Mouse (Mus musculus): ENCODE measurements around the gene Padi1. TPM values are rescaled to one million over a fixed set of nuclear protein-coding genes. Genes with fewer than 3 reads are reported as not detected.

The Padi1 gene
- polyA plus RNA-seq, 1 experiment from 2014 or later, result 0.02 TPM

GRCm38 (mm10) chr4:140836208-140836866, 9.2 kb downstream of the Padi1 start:
- Histone ChIP-seq H3K4me3 (ENCODE audit: low read depth, low read length) (no peak overlapping the region), H3K36me3 (replicated peaks; ENCODE audit: insufficient read depth, low read length) (no peaks in the 10 kb centered on the region), H3K9ac (replicated peaks) (no peak overlapping the region), H3K9me3 (ENCODE audit: low read length) (no peaks in the 10 kb centered on the region), H3K27ac (ENCODE audit: low read depth) (no peak overlapping the region), H3K4me1 (ENCODE audit: insufficient read depth) (peaks cover 3% of the 10 kb centered on the region; the same call in 1 of the 2 replicates), H3K27me3 (ENCODE audit: insufficient read depth, low read length) (0 out of 2 replicates have a peak, but pooled peaks cover 8% of the 10 kb centered on the region), H3K4me2 (ENCODE audit: low read depth, low read length) (no peak overlapping the region)
- WGBS (ENCODE audit: insufficient replicate concordance), result 73% methylated on average over 11 of the region's 11 CpGs
- ATAC-seq (no peak), DNase-seq (no peak)
- TF ChIP-seq CTCF (IDR thresholded peaks at IDR 0.05; ENCODE audit: low read depth) (no peak), EP300 (IDR thresholded peaks at IDR 0.05; ENCODE audit: low read depth) (no peak)

GRCm38 (mm10) chr4:140835682-140836081, 9.9 kb downstream of the Padi1 start:
- DNase-seq (peak; percentile 83), ATAC-seq (peak; percentile 72)
- H3K4me1 ChIP-seq (ENCODE audit: insufficient read depth), result peaks cover 3% of the 10 kb centered on the region; the same call in 1 of the 2 replicates
- H3K9ac ChIP-seq (replicated peaks), result no peak overlapping the region
- H3K4me3 ChIP-seq (ENCODE audit: low read depth, low read length), result no peak overlapping the region
- 11% methylated on average over 10 of the region's 10 CpGs for WGBS (ENCODE audit: insufficient replicate concordance)
- no peak overlapping the region for H3K27ac ChIP-seq (ENCODE audit: low read depth)
- 0 out of 2 replicates have a peak, but pooled peaks cover 8% of the 10 kb centered on the region for H3K27me3 ChIP-seq (ENCODE audit: insufficient read depth, low read length)
- no peak for TF ChIP-seq CTCF (IDR thresholded peaks at IDR 0.05; ENCODE audit: low read depth)
- TF ChIP-seq EP300 (IDR thresholded peaks at IDR 0.05; ENCODE audit: low read depth), result no peak
- H3K4me2 ChIP-seq (ENCODE audit: low read depth, low read length), result no peak overlapping the region
- H3K9me3 ChIP-seq (ENCODE audit: low read length), result no peaks in the 10 kb centered on the region
- H3K36me3 ChIP-seq (replicated peaks; ENCODE audit: insufficient read depth, low read length), result no peaks in the 10 kb centered on the region

GRCm38 (mm10) chr4:140834327-140834934, 11.1 kb downstream of the Padi1 start:
- Histone ChIP-seq H3K36me3 (replicated peaks; ENCODE audit: insufficient read depth, low read length) (no peaks in the 10 kb centered on the region), H3K27me3 (ENCODE audit: insufficient read depth, low read length) (0 out of 2 replicates have a peak, but pooled peaks cover 8% of the 10 kb centered on the region), H3K4me3 (ENCODE audit: low read depth, low read length) (no peak overlapping the region), H3K4me2 (ENCODE audit: low read depth, low read length) (no peak overlapping the region), H3K9me3 (ENCODE audit: low read length) (no peaks in the 10 kb centered on the region), H3K27ac (ENCODE audit: low read depth) (no peak overlapping the region), H3K9ac (replicated peaks) (no peak overlapping the region), H3K4me1 (ENCODE audit: insufficient read depth) (peaks cover 3% of the 10 kb centered on the region; the same call in 1 of the 2 replicates)
- no peak for ATAC-seq
- 74% methylated on average over 6 of the region's 6 CpGs for WGBS (ENCODE audit: insufficient replicate concordance)
- TF ChIP-seq EP300 (IDR thresholded peaks at IDR 0.05; ENCODE audit: low read depth), result no peak
- no peak for TF ChIP-seq CTCF (IDR thresholded peaks at IDR 0.05; ENCODE audit: low read depth)
- DNase-seq, result no peak

GRCm38 (mm10) chr4:140832821-140833220, 12.8 kb downstream of the Padi1 start:
- H3K27me3 ChIP-seq (ENCODE audit: insufficient read depth, low read length), result 0 out of 2 replicates have a peak, but pooled peaks cover 8% of the 10 kb centered on the region

GRCm38 (mm10) chr4:140831808-140832207, 13.8 kb downstream of the Padi1 start:
- WGBS (ENCODE audit: insufficient replicate concordance), result 54% methylated on average over 4 of the region's 4 CpGs
- Histone ChIP-seq H3K9ac (replicated peaks) (no peak overlapping the region), H3K27ac (ENCODE audit: low read depth) (no peak overlapping the region), H3K4me2 (ENCODE audit: low read depth, low read length) (no peak overlapping the region), H3K4me3 (ENCODE audit: low read depth, low read length) (no peak overlapping the region), H3K9me3 (ENCODE audit: low read length) (no peaks in the 10 kb centered on the region), H3K36me3 (replicated peaks; ENCODE audit: insufficient read depth, low read length) (no peaks in the 10 kb centered on the region), H3K27me3 (ENCODE audit: insufficient read depth, low read length) (0 out of 2 replicates have a peak, but pooled peaks cover 11% of the 10 kb centered on the region), H3K4me1 (ENCODE audit: insufficient read depth) (peaks cover 3% of the 10 kb centered on the region; the same call in 1 of the 2 replicates)
- peak; percentile 39 for DNase-seq
- TF ChIP-seq CTCF (IDR thresholded peaks at IDR 0.05; ENCODE audit: low read depth) (no peak), EP300 (IDR thresholded peaks at IDR 0.05; ENCODE audit: low read depth) (no peak)
- ATAC-seq, result peak; percentile 42

More at GRCm38 (mm10) chr4:140832821-140833220, 12.8 kb downstream of the Padi1 start:
- 62% methylated on average over 8 of the region's 8 CpGs for WGBS (ENCODE audit: insufficient replicate concordance)
- Histone ChIP-seq H3K4me1 (ENCODE audit: insufficient read depth) (peaks cover 3% of the 10 kb centered on the region; the same call in 1 of the 2 replicates), H3K27ac (ENCODE audit: low read depth) (no peak overlapping the region), H3K4me2 (ENCODE audit: low read depth, low read length) (no peak overlapping the region), H3K4me3 (ENCODE audit: low read depth, low read length) (no peak overlapping the region), H3K9ac (replicated peaks) (no peak overlapping the region), H3K36me3 (replicated peaks; ENCODE audit: insufficient read depth, low read length) (no peaks in the 10 kb centered on the region), H3K9me3 (ENCODE audit: low read length) (no peaks in the 10 kb centered on the region)
- DNase-seq, result no peak
- no peak for ATAC-seq
- TF ChIP-seq CTCF (IDR thresholded peaks at IDR 0.05; ENCODE audit: low read depth), result no peak
- TF ChIP-seq EP300 (IDR thresholded peaks at IDR 0.05; ENCODE audit: low read depth), result no peak

GRCm38 (mm10) chr4:140827237-140827636, 18.3 kb downstream of the Padi1 start:
- Histone ChIP-seq H3K4me2 (ENCODE audit: low read depth, low read length) (no peak overlapping the region), H3K36me3 (replicated peaks; ENCODE audit: insufficient read depth, low read length) (no peaks in the 10 kb centered on the region), H3K4me3 (ENCODE audit: low read depth, low read length) (no peak overlapping the region), H3K9me3 (ENCODE audit: low read length) (no peaks in the 10 kb centered on the region), H3K27me3 (ENCODE audit: insufficient read depth, low read length) (0 out of 2 replicates have a peak, but pooled peaks cover 4% of the 10 kb centered on the region), H3K4me1 (ENCODE audit: insufficient read depth) (no peaks in the 10 kb centered on the region), H3K9ac (replicated peaks) (no peak overlapping the region), H3K27ac (ENCODE audit: low read depth) (no peak overlapping the region)
- DNase-seq (no peak), ATAC-seq (no peak)
- 45% methylated on average over 3 of the region's 3 CpGs for WGBS (ENCODE audit: insufficient replicate concordance)
- peak; percentile 61 for TF ChIP-seq CTCF (IDR thresholded peaks at IDR 0.05; ENCODE audit: low read depth)
- TF ChIP-seq EP300 (IDR thresholded peaks at IDR 0.05; ENCODE audit: low read depth), result no peak
